ENCODE assay signal across 25 mouse cellular contexts in the genomic region with DNA sequence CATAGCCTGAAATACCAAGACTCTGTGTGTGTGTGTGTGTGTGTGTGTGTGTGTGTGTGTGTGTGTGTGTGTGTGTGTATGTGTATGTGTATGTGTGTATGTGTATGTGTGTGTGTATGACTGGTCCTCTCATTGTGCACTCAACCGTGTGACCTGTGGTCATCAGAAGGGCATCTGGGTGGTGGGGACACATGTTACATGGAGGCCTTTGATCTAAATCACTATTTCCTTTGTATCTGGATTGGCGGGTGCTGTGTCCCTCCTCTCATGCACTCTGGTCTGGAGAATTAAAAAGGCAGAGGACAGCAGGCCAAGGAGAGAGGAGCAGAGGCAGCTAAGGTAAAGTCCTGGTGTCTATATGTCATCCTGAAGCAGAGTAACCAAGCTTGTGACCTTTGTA. TPM values are rescaled to one million over a fixed set of nuclear protein-coding genes. Genes with fewer than 3 reads are reported as not detected.
DNase-seq lines count a peak whose midpoint lies in the region; ATAC-seq and TF ChIP-seq lines count a peak whose summit lies in the region.
"Had no signal": no experiment of that assay in that cellular context is flagged by ENCODE, and none has a peak within 500 bp of the region (broad histone marks: within the 10 kb centered on the region; RNA-seq: fewer than 3 reads in every experiment).

Gene Tpsb2, plus strand, starts transcription at position 301 of the 400 bp plus-strand sequence.

- H3K36me3 ChIP-seq in limb, embryonic 14.5 days (ENCODE audit: control insufficient read depth, insufficient read depth, low read length), result no peaks in the 10 kb centered on the region
- no peaks in the 10 kb centered on the region for H3K36me3 ChIP-seq in limb, embryonic 10.5 days
- no peaks in the 10 kb centered on the region for H3K36me3 ChIP-seq in stomach, embryonic 15.5 days
- H3K36me3 ChIP-seq: embryonic facial prominence, embryonic 13.5 days; forebrain, embryonic 10.5 days; heart, embryonic 10.5 days; heart, embryonic 15.5 days; hindbrain, embryonic 13.5 days had no signal

- ATAC-seq in limb, embryonic 14.5 days (ENCODE audit: low FRiP score, low read depth), result no peak
- no peak for ATAC-seq in stomach, embryonic 15.5 days (ENCODE audit: insufficient read depth, low FRiP score, low read depth)
- ATAC-seq in cerebellum, adult (ENCODE audit: insufficient number of reproducible peaks, low FRiP score, low TSS enrichment), result no peak
- ATAC-seq: forebrain, embryonic 14.5 days; hindbrain, postnatal 0 days had no signal

- no peak for TF ChIP-seq POLR2A in limb, embryonic 14.5 days (IDR thresholded peaks at IDR 0.05; ENCODE audit: borderline replicate concordance, extremely low read depth, insufficient read depth, insufficient read length)
- no peak for TF ChIP-seq POLR2A in lung, adult 2 months (IDR thresholded peaks at IDR 0.05; ENCODE audit: borderline replicate concordance, extremely low read depth, low read depth, low read length)

- H3K9ac ChIP-seq in limb, embryonic 14.5 days (ENCODE audit: low read depth, low read length, severe bottlenecking), result no peak within 1 kb of the TSS
- H3K9ac ChIP-seq in stomach, embryonic 15.5 days, result no peak within 1 kb of the TSS
- H3K9ac ChIP-seq: embryonic facial prominence, embryonic 13.5 days; heart, embryonic 15.5 days; hindbrain, embryonic 13.5 days had no signal

- no peak for DNase-seq in gastrocnemius, postnatal 4 days (ENCODE audit: low spot score in 2 of 2)
- DNase-seq in gastrocnemius, adult 8-10 months (ENCODE audit: low spot score in 2 of 2), result no peak
- no peak for DNase-seq in limb, embryonic 14.5 days (ENCODE audit: low spot score)
- no peak for DNase-seq in limb, embryonic 10.5 days (ENCODE audit: low spot score)
- no peak for DNase-seq in lung, adult 2 months
- DNase-seq: adrenal gland, adult 2 months; adrenal gland, postnatal 25 days; cerebellum, adult 11-12 months; cerebellum, adult 9-10 months; cerebellum, postnatal 25 days; gastrocnemius, postnatal 25 days; heart, adult 11 months; kidney, adult 11 months had no signal

- no peak within 1 kb of the TSS for H3K4me3 ChIP-seq in limb, embryonic 14.5 days (replicated peaks; ENCODE audit: low read length)
- no peak within 1 kb of the TSS for H3K4me3 ChIP-seq in limb, embryonic 10.5 days
- no peak within 1 kb of the TSS for H3K4me3 ChIP-seq in stomach, embryonic 15.5 days (replicated peaks)
- no peak within 1 kb of the TSS for H3K4me3 ChIP-seq in lung, adult 2 months (replicated peaks; ENCODE audit: extremely low read depth, low read depth, low read length)
- H3K4me3 ChIP-seq: embryonic facial prominence, embryonic 13.5 days; erythroblast, embryonic 14.5 days; forebrain, embryonic 10.5 days; heart, embryonic 10.5 days; heart, embryonic 15.5 days; hindbrain, embryonic 13.5 days had no signal

- WGBS in limb, embryonic 14.5 days, result 66% methylated on average over 2 of the region's 2 CpGs
- 70% methylated on average over 2 of the region's 2 CpGs for WGBS in limb, embryonic 10.5 days
- WGBS in stomach, embryonic 15.5 days, result 77% methylated on average over 2 of the region's 2 CpGs
- 63% methylated on average over 2 of the region's 2 CpGs for WGBS in lung, adult 2 months

- no peak within 1 kb of the TSS for H3K4me2 ChIP-seq in limb, embryonic 14.5 days (replicated peaks; ENCODE audit: low read depth, low read length, severe bottlenecking)
- H3K4me2 ChIP-seq in stomach, embryonic 15.5 days, result no peak within 1 kb of the TSS
- H3K4me2 ChIP-seq: embryonic facial prominence, embryonic 13.5 days; heart, embryonic 15.5 days; hindbrain, embryonic 13.5 days had no signal

- H3K27ac ChIP-seq in limb, embryonic 14.5 days (replicated peaks; ENCODE audit: low read depth, low read length), result no peak within 1 kb of the TSS
- H3K27ac ChIP-seq in limb, embryonic 10.5 days, result no peak within 1 kb of the TSS
- H3K27ac ChIP-seq in stomach, embryonic 15.5 days, result no peak within 1 kb of the TSS
- H3K27ac ChIP-seq: embryonic facial prominence, embryonic 13.5 days; forebrain, embryonic 10.5 days; heart, embryonic 10.5 days; heart, embryonic 15.5 days; hindbrain, embryonic 13.5 days; hindbrain, postnatal 0 days had no signal

- no peaks in the 10 kb centered on the region for H3K9me3 ChIP-seq in limb, embryonic 14.5 days (ENCODE audit: control insufficient read depth, low read length)
- no peaks in the 10 kb centered on the region for H3K9me3 ChIP-seq in limb, embryonic 10.5 days (replicated peaks)
- no peaks in the 10 kb centered on the region for H3K9me3 ChIP-seq in stomach, embryonic 15.5 days
- H3K9me3 ChIP-seq: embryonic facial prominence, embryonic 13.5 days; forebrain, embryonic 10.5 days; heart, embryonic 10.5 days; heart, embryonic 15.5 days; hindbrain, embryonic 13.5 days had no signal

- no peaks in the 10 kb centered on the region for H3K27me3 ChIP-seq in limb, embryonic 14.5 days (ENCODE audit: control insufficient read depth, insufficient read depth, low read length)
- no peaks in the 10 kb centered on the region for H3K27me3 ChIP-seq in limb, embryonic 10.5 days (ENCODE audit: low read depth, poor library complexity, severe bottlenecking)
- no peaks in the 10 kb centered on the region for H3K27me3 ChIP-seq in stomach, embryonic 15.5 days (replicated peaks)
- H3K27me3 ChIP-seq: embryonic facial prominence, embryonic 13.5 days had no signal

- no peaks in the 10 kb centered on the region for H3K4me1 ChIP-seq in limb, embryonic 14.5 days (ENCODE audit: control insufficient read depth, insufficient read depth, low read length)
- H3K4me1 ChIP-seq in limb, embryonic 10.5 days, result no peaks in the 10 kb centered on the region
- H3K4me1 ChIP-seq in stomach, embryonic 15.5 days, result 0 out of 2 replicates have a peak, but pooled peaks cover 5% of the 10 kb centered on the region
- H3K4me1 ChIP-seq in lung, adult 2 months (ENCODE audit: control insufficient read depth, insufficient read depth, low read length), result no peaks in the 10 kb centered on the region
- H3K4me1 ChIP-seq: embryonic facial prominence, embryonic 13.5 days; forebrain, embryonic 10.5 days; heart, embryonic 15.5 days; hindbrain, embryonic 13.5 days had no signal

- TF ChIP-seq CTCF in lung, adult 2 months (IDR thresholded peaks at IDR 0.05; ENCODE audit: insufficient read depth, low read length), result no peak

RNA-seq across cellular contexts. Expression of gene Tpsb2, which starts in this region (rescaled TPM):
- total RNA-seq in gastrocnemius, postnatal 4 days (2021), result 100 to 1,000 TPM in 1 of 2 experiments, 10 to 100 TPM in 1; 86.0 to 110 TPM
- total RNA-seq in gastrocnemius, adult 8-10 months (2022), result 1 to 10 TPM; 1.7 to 5.9 (median 3.9) TPM
- 31.8 and 35.9 TPM in 2 replicates for polyA plus RNA-seq in limb, embryonic 14.5 days (2012; rRNA removed)
- polyA plus RNA-seq in limb, embryonic 14.5 days (2014; fragmentation: Nextera tagmentation; extraction: Ambion mirVana), result 38.0 and 83.8 TPM in 2 replicates
- not detected in 2 replicates for polyA plus RNA-seq in limb, embryonic 10.5 days (2016; fragmentation: Nextera tagmentation; extraction: Ambion mirVana)
- polyA plus RNA-seq in stomach, embryonic 15.5 days (2015; fragmentation: Nextera tagmentation; extraction: Ambion mirVana), result 10.4 and 14.3 TPM in 2 replicates
- polyA plus RNA-seq in lung, adult 2 months (2012; rRNA removed), result 6.4 and 6.5 TPM in 2 replicates
- total RNA-seq: ES-E14; hematopoietic stem cell, adult 5-6 weeks had no signal
- polyA plus RNA-seq: forebrain, embryonic 10.5 days; heart, embryonic 10.5 days had no signal

Comparison
In these comparisons a context has a peak if more than half of its experiments do, and no peak if none do; other contexts are left out.
1. RNA of gene Tpsb2 (total RNA-seq): 86.0 to 110 TPM in gastrocnemius, postnatal 4 days; 1.7 to 5.9 TPM in gastrocnemius, adult 8-10 months; every median in the first group is over 10 times any median in the second.